Mouse (Mus musculus) CH12.LX (cell line): ENCODE measurements around the gene Ndufb10. TPM values are rescaled to one million over a fixed set of nuclear protein-coding genes. Genes with fewer than 3 reads are reported as not detected.

Experiments
- DNase-seq: peaks from one replicate; pipeline ENCODE4 v3.0.0-alpha.2; 2013; ENCODE audit errors: extremely low read depth
- H3K27ac ChIP-seq: 2 replicates; pipeline ENCODE4 v1.5.1; 2012; ENCODE audit warnings: low read depth, mild to moderate bottlenecking, control low read depth, moderate library complexity; ENCODE audit not compliant: insufficient read depth
- H3K27me3 ChIP-seq: replicated peaks from 2 replicates; pipeline ENCODE3; 2012; ENCODE audit warnings: inconsistent platforms
- H3K36me3 ChIP-seq, 2 experiments: replicated peaks in 1 of 2; 2 replicates each; pipeline versions ENCODE3 to v1.6.1; 2012; ENCODE audit warnings: inconsistent platforms in 1 of 2, low read length in 1 of 2, mild to moderate bottlenecking in 1 of 2, mixed read lengths in 1 of 2, moderate library complexity in 1 of 2; ENCODE audit not compliant: control insufficient read depth in 1 of 2, insufficient read depth in 1 of 2
- H3K4me1 ChIP-seq, 2 experiments: 2 replicates each; pipeline ENCODE4 v1.6.1; 2012; ENCODE audit warnings: inconsistent platforms in 1 of 2, moderate library complexity in 1 of 2; ENCODE audit not compliant: insufficient read depth in 2 of 2, control insufficient read depth in 1 of 2
- H3K4me2 ChIP-seq: 2 replicates; pipeline ENCODE4 v1.6.1; 2012; ENCODE audit warnings: low read depth, mild to moderate bottlenecking, control low read depth; ENCODE audit not compliant: poor library complexity, insufficient read depth, severe bottlenecking
- H3K4me3 ChIP-seq, 3 experiments: fragments of 150-350 bp in 1 of 3; sonication (generic) in 1 of 3; replicated peaks in 1 of 3; 2 replicates each; pipeline versions ENCODE3 to v1.5.1; 2011 to 2012; ENCODE audit warnings: low read depth in 2 of 3, low read length in 2 of 3, mild to moderate bottlenecking in 2 of 3, moderate library complexity in 2 of 3, control low read depth in 1 of 3, improper control_type of control experiment in 1 of 3, inconsistent platforms in 1 of 3, mixed read lengths in 1 of 3; ENCODE audit not compliant: poor library complexity in 1 of 3
- H3K79me2 ChIP-seq: replicated peaks from 2 replicates; pipeline ENCODE4 v1.6.1; 2012; ENCODE audit warnings: mild to moderate bottlenecking, moderate library complexity; ENCODE audit not compliant: control insufficient read depth, poor library complexity, insufficient read depth, severe bottlenecking; ENCODE audit errors: extremely low read depth
- H3K9ac ChIP-seq: 2 replicates; pipeline ENCODE4 v1.6.1; 2012; ENCODE audit warnings: low read depth, mild to moderate bottlenecking, control low read depth, moderate library complexity; ENCODE audit not compliant: insufficient read depth
- H3K9me3 ChIP-seq: replicated peaks from 2 replicates; pipeline ENCODE3; 2012; ENCODE audit warnings: low read length, inconsistent platforms, mixed read lengths
- BHLHE40 ChIP-seq: IDR thresholded peaks from 2 replicates; pipeline ENCODE4 v1.6.1; 2011; ENCODE audit warnings: mild to moderate bottlenecking, low read depth, low read length, improper control_type of control experiment
- CHD1 ChIP-seq: IDR thresholded peaks from 2 replicates; pipeline ENCODE4 v1.6.1; 2012; ENCODE audit warnings: low read depth, low read length, improper control_type of control experiment, inconsistent platforms
- CHD2 ChIP-seq: IDR thresholded peaks from 2 replicates; pipeline ENCODE4 v1.6.1; 2011; ENCODE audit warnings: low read length, improper control_type of control experiment
- E2F4 ChIP-seq: IDR thresholded peaks from 2 replicates; pipeline ENCODE4 v1.6.1; 2011; ENCODE audit warnings: low read depth, low read length, improper control_type of control experiment; ENCODE audit not compliant: insufficient replicate concordance
- ELF1 ChIP-seq: IDR thresholded peaks from 2 replicates; pipeline ENCODE4 v1.6.1; 2014; ENCODE audit warnings: low read depth, mild to moderate bottlenecking, inconsistent platforms, low read length, improper control_type of control experiment
- HCFC1 ChIP-seq: IDR thresholded peaks from 2 replicates; pipeline ENCODE4 v1.6.1; 2012; ENCODE audit warnings: low read depth, mild to moderate bottlenecking, inconsistent platforms, low read length, improper control_type of control experiment
- JUN ChIP-seq: IDR thresholded peaks from 2 replicates; pipeline ENCODE4 v1.6.1; 2011; ENCODE audit warnings: low read depth, mild to moderate bottlenecking, low read length, improper control_type of control experiment, moderate library complexity; ENCODE audit not compliant: insufficient read depth
- JUND ChIP-seq: conservative IDR thresholded peaks from 2 replicates; pipeline ENCODE4 v1.6.1; 2011; ENCODE audit warnings: low read depth, low read length, improper control_type of control experiment
- KAT2A ChIP-seq: IDR thresholded peaks from 2 replicates; pipeline ENCODE4 v1.6.1; 2012; ENCODE audit warnings: low read length, improper control_type of control experiment, inconsistent platforms; ENCODE audit not compliant: insufficient replicate concordance
- MAX ChIP-seq: IDR thresholded peaks from 2 replicates; pipeline ENCODE4 v1.6.1; 2011; ENCODE audit warnings: low read length, improper control_type of control experiment
- MEF2A ChIP-seq: IDR thresholded peaks from 2 replicates; pipeline ENCODE4 v1.6.1; 2014; ENCODE audit warnings: low read depth, mild to moderate bottlenecking, inconsistent platforms, low read length, improper control_type of control experiment, borderline replicate concordance
- MYC ChIP-seq: IDR thresholded peaks from 2 replicates; pipeline ENCODE4 v1.6.1; 2011; ENCODE audit warnings: low read depth, mild to moderate bottlenecking, improper control_type of control experiment, low read length
- NRF1 ChIP-seq: IDR thresholded peaks from 2 replicates; pipeline ENCODE4 v1.6.1; 2014; ENCODE audit warnings: low read depth, mild to moderate bottlenecking, inconsistent platforms, low read length, improper control_type of control experiment, moderate library complexity
- PAX5 ChIP-seq: IDR thresholded peaks from 2 replicates; pipeline ENCODE4 v1.6.1; 2012; ENCODE audit warnings: low read length, inconsistent platforms, mixed read lengths
- POLR2A ChIP-seq: IDR thresholded peaks from 2 replicates; pipeline ENCODE4 v1.6.1; 2011; ENCODE audit warnings: low read depth, mild to moderate bottlenecking, improper control_type of control experiment, low read length
- RAD21 ChIP-seq: IDR thresholded peaks from 2 replicates; pipeline ENCODE4 v1.6.1; 2011; ENCODE audit warnings: low read depth, mild to moderate bottlenecking, low read length, improper control_type of control experiment, moderate library complexity
- RCOR1 ChIP-seq: conservative IDR thresholded peaks from 2 replicates; pipeline ENCODE4 v1.6.1; 2012; ENCODE audit warnings: low read depth, mild to moderate bottlenecking, inconsistent platforms, low read length, improper control_type of control experiment
- SIN3A ChIP-seq: IDR thresholded peaks from 2 replicates; pipeline ENCODE4 v1.6.1; 2012; ENCODE audit warnings: low read length, improper control_type of control experiment, inconsistent platforms
- SMC3 ChIP-seq: IDR thresholded peaks from 2 replicates; pipeline ENCODE4 v1.6.1; 2011; ENCODE audit warnings: low read depth, low read length, improper control_type of control experiment
- TCF12 ChIP-seq: IDR thresholded peaks from 2 replicates; pipeline ENCODE4 v1.6.1; 2014; ENCODE audit warnings: low read depth, mild to moderate bottlenecking, inconsistent platforms, low read length, improper control_type of control experiment
- UBTF ChIP-seq: IDR thresholded peaks from 2 replicates; pipeline ENCODE4 v1.6.1; 2012; ENCODE audit warnings: low read depth, mild to moderate bottlenecking, inconsistent platforms, low read length, improper control_type of control experiment, moderate library complexity
- USF1 ChIP-seq: IDR thresholded peaks from 2 replicates; pipeline ENCODE4 v1.6.1; 2014; ENCODE audit warnings: low read depth, mild to moderate bottlenecking, inconsistent platforms, low read length, improper control_type of control experiment
- USF2 ChIP-seq: conservative IDR thresholded peaks from 2 replicates; pipeline ENCODE4 v1.6.1; 2011; ENCODE audit warnings: low read depth, low read length, improper control_type of control experiment
- ZKSCAN1 ChIP-seq: IDR thresholded peaks from 2 replicates; pipeline ENCODE4 v1.6.1; 2012; ENCODE audit warnings: low read depth, inconsistent platforms, low read length, improper control_type of control experiment, borderline replicate concordance
- dilution Hi-C: fragments of 300-500 bp; cut with MboI; formaldehyde crosslinking; loops from 2 replicates; pipeline ENCODE4 v1.14.3; 2020; ENCODE audit warnings: low sequenced_read_pairs; ENCODE audit not compliant: extremely low pct_unique_long_range_greater_than_20kb, extremely low pct_ligation_motif_present
- in situ Hi-C: fragments of 300-500 bp; cut with MboI; formaldehyde crosslinking; loops from 3 replicates; pipeline ENCODE4 v1.14.3; 2019; ENCODE audit warnings: low sequenced_read_pairs, low pct_ligation_motif_present, low pct_unique_long_range_greater_than_20kb, mixed read lengths
- polyA plus RNA-seq: library from polyadenylated mRNA; unstranded; fragments of >175 nt; gene quantifications from 2 replicates; pipeline ENCODE4 v1.2.1, GENCODE M21; 2012; ENCODE audit warnings: low read depth; ENCODE audit not compliant: insufficient read length
- total RNA-seq, 2 experiments: library from RNA; depleted of rRNA; stranded (reverse); fragments of 300-350 nt in 1 of 2; fragments of >200 nt in 1 of 2; gene quantifications; 2 replicates each; pipeline ENCODE4 v1.2.3; 2012 to 2014

Gene Ndufb10
- total and polyA plus RNA-seq, 3 experiments: 136 to 207 (median 188) TPM

DNA sequence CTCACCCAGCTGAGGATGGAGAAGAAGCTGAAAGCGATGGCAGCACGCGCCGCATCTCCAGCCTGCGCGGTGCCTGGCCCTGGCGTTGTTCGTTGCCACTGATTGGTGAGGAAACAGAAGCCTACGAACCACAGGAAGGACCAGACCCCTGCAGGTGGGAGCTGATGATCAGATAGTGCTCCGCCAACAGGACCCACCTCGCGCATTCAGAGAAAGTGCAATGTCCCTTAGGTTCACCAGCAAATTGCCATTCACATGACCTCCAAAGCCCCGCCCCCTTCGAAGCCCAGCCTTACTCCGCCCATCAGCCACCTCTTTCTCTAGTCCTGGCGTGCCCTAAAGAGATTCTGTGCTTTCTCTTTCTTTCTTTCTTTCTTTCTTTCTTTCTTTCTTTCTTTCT, 37.8 kb downstream of the Ndufb10 start:
- Histone ChIP-seq H3K27me3 (peaks cover 27% of the 10 kb centered on the region), H3K4me3 (peak overlapping the region in 1 of 3 experiments; percentile 14), H3K79me2 (no peaks in the 10 kb centered on the region), H3K9me3 (no peaks in the 10 kb centered on the region), H3K9ac (no peak overlapping the region), H3K36me3 (peaks cover 5 to 11% of the 10 kb centered on the region in 2 experiments), H3K27ac (no peak overlapping the region), H3K4me2 (no peak overlapping the region), H3K4me1 (peaks cover 9 to 16% of the 10 kb centered on the region in 2 experiments)
- in situ Hi-C loops (no loop called here), dilution Hi-C loops (no loop called here)
- no peak for TF ChIP-seq MEF2A
- TF ChIP-seq CHD2: no peak
- no peak for TF ChIP-seq CHD1
- TF ChIP-seq RAD21: no peak
- 0 out of 2 replicates have a peak, but pooled peaks have one; percentile 29 for TF ChIP-seq MYC
- no peak for TF ChIP-seq BHLHE40
- no peak for TF ChIP-seq USF2
- TF ChIP-seq ZKSCAN1: no peak
- TF ChIP-seq SIN3A: 0 out of 2 replicates have a peak, but pooled peaks have one; percentile 29
- no peak for TF ChIP-seq JUN
- no peak for TF ChIP-seq TCF12
- no peak for TF ChIP-seq RCOR1
- TF ChIP-seq KAT2A: no peak
- TF ChIP-seq HCFC1: no peak
- no peak for TF ChIP-seq SMC3
- TF ChIP-seq USF1: peak; percentile 22; the same call in 1 of the 2 replicates
- peak; percentile 71 for DNase-seq

DNA sequence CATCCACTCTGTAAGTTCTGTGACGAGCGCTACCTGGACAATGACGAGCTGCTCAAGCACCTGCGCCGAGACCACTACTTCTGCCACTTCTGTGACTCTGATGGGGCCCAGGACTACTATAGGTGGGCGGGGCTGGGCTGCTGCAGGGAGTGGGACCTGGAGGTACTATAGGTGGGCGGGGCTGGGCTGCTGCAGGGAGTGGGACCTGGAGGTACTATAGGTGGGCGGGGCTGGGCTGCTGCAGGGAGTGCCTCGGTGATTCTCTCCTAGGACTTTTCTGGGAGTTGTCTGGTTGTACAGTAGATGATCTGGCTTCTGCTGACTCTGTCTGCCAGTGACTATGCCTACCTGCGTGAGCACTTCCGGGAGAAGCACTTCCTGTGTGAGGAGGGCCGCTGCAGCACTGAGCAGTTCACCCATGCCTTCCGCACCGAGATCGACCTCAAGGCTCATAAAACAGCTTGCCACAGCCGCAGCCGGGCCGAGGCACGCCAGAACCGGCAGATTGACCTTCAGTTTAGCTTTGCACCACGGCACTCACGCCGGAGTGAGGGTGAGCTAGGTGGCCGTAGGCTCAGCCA, 46.7 kb downstream of the Ndufb10 start:
- Histone ChIP-seq H3K9ac (no peak overlapping the region), H3K27me3 (no peaks in the 10 kb centered on the region), H3K4me3 (no peak overlapping the region), H3K4me2 (no peak overlapping the region), H3K36me3 (peaks cover 65 to 89% of the 10 kb centered on the region in 2 experiments), H3K4me1 (peaks cover 0 to 33% of the 10 kb centered on the region in 2 experiments; a peak in 2 of 4 replicates), H3K27ac (no peak overlapping the region), H3K9me3 (no peaks in the 10 kb centered on the region), H3K79me2 (peaks cover 35% of the 10 kb centered on the region)
- no peak for DNase-seq
- no peak for TF ChIP-seq NRF1
- no peak for TF ChIP-seq MEF2A
- TF ChIP-seq PAX5: no peak
- no peak for TF ChIP-seq ELF1
- TF ChIP-seq E2F4: no peak
- TF ChIP-seq MYC: no peak
- no peak for TF ChIP-seq BHLHE40
- TF ChIP-seq RAD21: no peak
- no peak for TF ChIP-seq POLR2A
- TF ChIP-seq JUN: no peak
- TF ChIP-seq JUND: no peak
- no peak for TF ChIP-seq ZKSCAN1
- TF ChIP-seq UBTF: no peak
- no peak for TF ChIP-seq MAX
- TF ChIP-seq TCF12: no peak
- TF ChIP-seq CHD1: no peak
- dilution Hi-C loops (no loop called here), in situ Hi-C loops (no loop called here)
